Mouse (Mus musculus): ENCODE results near the gene Syn3.

- no peak for TF ChIP-seq CTCF (conservative IDR thresholded peaks at IDR 0.05; ENCODE audit: insufficient read depth, insufficient read length, low read depth, low read length)
- no peak for TF ChIP-seq POLR2A (IDR thresholded peaks at IDR 0.05; ENCODE audit: low read depth, low read length)
These were observed 156.0 kb downstream of the Syn3 start for GRCm38 (mm10) chr10:86342713-86343112.
